Mouse (Mus musculus): ENCODE results near the gene Hnrnph1. TPM values are rescaled to one million over a fixed set of nuclear protein-coding genes. Genes with fewer than 3 reads are reported as not detected.

The Hnrnph1 gene
- polyA plus RNA-seq, 1 experiment from 2014 or later = 294 TPM

GRCm38 (mm10) chr11:50394731-50395130 lies 17.9 kb downstream of the Hnrnph1 start:
- no peaks in the 10 kb centered on the region for H3K27me3 ChIP-seq (ENCODE audit: insufficient read depth, low read length)
- H3K9me3 ChIP-seq (replicated peaks; ENCODE audit: low read length) = no peaks in the 10 kb centered on the region
- H3K4me2 ChIP-seq (ENCODE audit: low read length) = no peak overlapping the region
- TF ChIP-seq CTCF (IDR thresholded peaks at IDR 0.05; ENCODE audit: low read depth) = no peak
- H3K9ac ChIP-seq (ENCODE audit: low read depth, low read length) = no peak overlapping the region
- WGBS = 89% methylated on average over 7 of the region's 7 CpGs
- H3K36me3 ChIP-seq (ENCODE audit: insufficient read depth, low read length) = peaks cover 48% of the 10 kb centered on the region
- ATAC-seq (replicated peaks; ENCODE audit: low FRiP score, low read depth) (no peak), DNase-seq (ENCODE audit: low spot score) (no peak)
- H3K4me1 ChIP-seq (replicated peaks; ENCODE audit: insufficient read depth, low read length) = no peaks in the 10 kb centered on the region
- no peak overlapping the region for H3K4me3 ChIP-seq (replicated peaks; ENCODE audit: low read depth, low read length)
- H3K27ac ChIP-seq = no peak overlapping the region

DNA sequence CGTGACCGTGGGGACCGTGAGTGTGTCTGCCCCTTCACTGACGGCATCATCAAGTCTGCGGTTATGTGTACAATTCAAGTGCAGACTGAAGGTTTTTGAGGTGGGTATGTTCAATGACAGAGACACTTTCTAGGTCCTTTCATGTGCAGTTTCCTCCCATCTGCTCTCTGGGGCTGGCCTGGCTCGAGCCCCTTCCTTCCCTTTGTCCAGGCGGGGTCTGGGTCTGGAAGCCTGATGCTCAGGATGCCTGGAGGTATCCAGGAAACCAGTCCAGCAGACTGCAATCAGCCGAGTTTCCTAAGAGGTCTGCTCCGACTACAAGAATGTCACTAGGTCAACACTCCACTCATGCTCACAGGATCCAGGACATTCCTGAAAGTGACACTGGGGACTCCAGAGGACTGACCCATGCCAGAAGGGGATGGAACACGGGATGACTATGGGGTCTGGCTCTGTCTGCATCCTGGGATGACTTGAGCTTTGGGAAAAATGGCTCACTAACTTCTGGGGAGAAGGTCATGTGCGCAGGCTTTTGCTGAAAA lies 20.0 kb downstream of the Hnrnph1 start:
- DNase-seq (ENCODE audit: low spot score) = no peak
- H3K36me3 ChIP-seq (ENCODE audit: insufficient read depth, low read length) = peaks cover 54% of the 10 kb centered on the region

DNA sequence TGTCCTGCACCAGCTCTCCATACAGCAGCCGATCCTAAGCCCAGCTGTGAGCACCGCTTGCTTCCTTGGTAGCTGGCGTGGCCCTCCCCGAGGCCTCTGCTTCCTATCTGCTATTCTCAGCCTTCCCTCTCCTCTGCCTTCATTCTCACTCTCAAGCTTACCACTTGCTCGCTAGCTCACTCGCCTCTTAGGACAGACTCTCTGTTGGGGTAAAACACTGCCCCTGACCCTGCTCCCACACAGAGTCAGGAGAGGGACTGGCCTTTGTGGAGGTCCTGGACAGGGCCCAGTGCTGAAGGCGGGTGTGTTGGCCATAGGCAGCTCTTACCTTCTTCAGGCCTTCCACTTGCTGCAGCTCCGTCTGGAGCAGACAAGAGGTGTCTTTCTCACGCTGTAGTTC lies 20.5 kb downstream of the Hnrnph1 start:
- H3K4me2 ChIP-seq (ENCODE audit: low read length) = no peak overlapping the region
- no peak for ATAC-seq (replicated peaks; ENCODE audit: low FRiP score, low read depth)
- WGBS = 83% methylated on average over 9 of the region's 9 CpGs
- no peaks in the 10 kb centered on the region for H3K4me1 ChIP-seq (replicated peaks; ENCODE audit: insufficient read depth, low read length)
- H3K4me3 ChIP-seq (replicated peaks; ENCODE audit: low read depth, low read length) = no peak overlapping the region
- no peak for TF ChIP-seq CTCF (IDR thresholded peaks at IDR 0.05; ENCODE audit: low read depth)
- H3K27ac ChIP-seq = no peak overlapping the region
- DNase-seq (ENCODE audit: low spot score) = no peak
- peaks cover 54% of the 10 kb centered on the region for H3K36me3 ChIP-seq (ENCODE audit: insufficient read depth, low read length)
- no peaks in the 10 kb centered on the region for H3K9me3 ChIP-seq (replicated peaks; ENCODE audit: low read length)
- H3K27me3 ChIP-seq (ENCODE audit: insufficient read depth, low read length) = no peaks in the 10 kb centered on the region
- H3K9ac ChIP-seq (ENCODE audit: low read depth, low read length) = no peak overlapping the region

More for the DNA sequence above, 20.0 kb downstream of the Hnrnph1 start:
- Histone ChIP-seq H3K27ac (no peak overlapping the region), H3K27me3 (ENCODE audit: insufficient read depth, low read length) (no peaks in the 10 kb centered on the region), H3K9ac (ENCODE audit: low read depth, low read length) (no peak overlapping the region), H3K4me3 (replicated peaks; ENCODE audit: low read depth, low read length) (no peak overlapping the region), H3K4me2 (ENCODE audit: low read length) (no peak overlapping the region), H3K9me3 (replicated peaks; ENCODE audit: low read length) (no peaks in the 10 kb centered on the region), H3K4me1 (replicated peaks; ENCODE audit: insufficient read depth, low read length) (no peaks in the 10 kb centered on the region)
- ATAC-seq (replicated peaks; ENCODE audit: low FRiP score, low read depth) = no peak
- no peak for TF ChIP-seq CTCF (IDR thresholded peaks at IDR 0.05; ENCODE audit: low read depth)
- 79% methylated on average over 11 of the region's 11 CpGs for WGBS

DNA sequence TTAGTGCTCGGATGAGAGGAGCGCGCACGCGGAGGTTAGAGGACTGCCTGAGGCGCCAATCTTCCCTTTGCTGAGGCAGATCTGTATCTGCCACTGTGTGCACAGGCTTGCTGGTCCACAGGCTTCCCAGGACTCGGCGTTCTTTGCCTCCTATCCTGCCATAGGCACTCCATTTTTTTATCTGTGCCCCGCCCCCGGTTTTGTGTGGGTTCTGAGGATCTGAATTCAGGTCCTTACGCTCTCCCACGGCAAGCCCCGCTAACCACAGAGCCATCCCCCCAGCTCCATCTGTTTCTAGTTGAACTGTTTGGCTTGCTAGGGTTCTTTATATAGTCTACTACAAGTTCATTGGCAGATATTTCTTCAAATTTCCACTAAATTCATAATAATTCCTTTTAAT lies 22.0 kb downstream of the Hnrnph1 start:
- DNase-seq (ENCODE audit: low spot score) (no peak), ATAC-seq (replicated peaks; ENCODE audit: low FRiP score, low read depth) (no peak)
- WGBS = 88% methylated on average over 13 of the region's 13 CpGs

DNA sequence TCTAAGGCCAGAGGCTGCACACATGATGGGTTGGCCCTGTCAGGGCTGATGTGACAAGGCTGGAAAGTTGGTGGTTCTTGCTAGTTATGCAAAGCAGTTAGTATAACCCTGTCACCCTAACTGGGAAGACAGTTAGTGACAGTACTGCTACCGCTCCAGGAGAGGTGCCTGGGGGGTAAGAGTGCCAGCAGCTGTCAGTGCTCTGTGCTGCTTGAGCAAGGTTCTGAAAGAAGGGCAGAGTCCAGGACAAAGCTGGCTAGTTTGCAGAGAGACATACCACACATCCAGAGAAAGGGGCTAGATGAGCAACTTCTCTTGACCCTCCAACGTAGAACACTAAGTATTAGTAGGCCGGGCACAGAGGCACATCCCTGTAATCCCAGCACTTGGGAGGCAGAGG lies 25.7 kb downstream of the Hnrnph1 start:
- Histone ChIP-seq H3K4me3 (replicated peaks; ENCODE audit: low read depth, low read length) (no peak overlapping the region), H3K9ac (ENCODE audit: low read depth, low read length) (no peak overlapping the region), H3K27me3 (ENCODE audit: insufficient read depth, low read length) (no peaks in the 10 kb centered on the region), H3K4me2 (ENCODE audit: low read length) (no peak overlapping the region), H3K4me1 (replicated peaks; ENCODE audit: insufficient read depth, low read length) (no peaks in the 10 kb centered on the region), H3K36me3 (ENCODE audit: insufficient read depth, low read length) (peaks cover 49% of the 10 kb centered on the region), H3K27ac (no peak overlapping the region), H3K9me3 (replicated peaks; ENCODE audit: low read length) (no peaks in the 10 kb centered on the region)
- DNase-seq (ENCODE audit: low spot score) (no peak), ATAC-seq (replicated peaks; ENCODE audit: low FRiP score, low read depth) (no peak)
- WGBS = 95% methylated on average over 3 of the region's 3 CpGs
- TF ChIP-seq CTCF (IDR thresholded peaks at IDR 0.05; ENCODE audit: low read depth) = no peak

More for the DNA sequence above, 22.0 kb downstream of the Hnrnph1 start:
- H3K27me3 ChIP-seq (ENCODE audit: insufficient read depth, low read length) = no peaks in the 10 kb centered on the region
- no peaks in the 10 kb centered on the region for H3K4me1 ChIP-seq (replicated peaks; ENCODE audit: insufficient read depth, low read length)
- no peak overlapping the region for H3K27ac ChIP-seq
- no peak overlapping the region for H3K4me3 ChIP-seq (replicated peaks; ENCODE audit: low read depth, low read length)
- H3K36me3 ChIP-seq (ENCODE audit: insufficient read depth, low read length) = peaks cover 52% of the 10 kb centered on the region
- H3K9me3 ChIP-seq (replicated peaks; ENCODE audit: low read length) = no peaks in the 10 kb centered on the region
- no peak overlapping the region for H3K4me2 ChIP-seq (ENCODE audit: low read length)
- TF ChIP-seq CTCF (IDR thresholded peaks at IDR 0.05; ENCODE audit: low read depth) = no peak
- H3K9ac ChIP-seq (ENCODE audit: low read depth, low read length) = no peak overlapping the region

- no peak overlapping the region for H3K4me2 ChIP-seq (ENCODE audit: low read length)
- no peak overlapping the region for H3K4me3 ChIP-seq (replicated peaks; ENCODE audit: low read depth, low read length)
- no peak overlapping the region for H3K9ac ChIP-seq (ENCODE audit: low read depth, low read length)
- H3K36me3 ChIP-seq (ENCODE audit: insufficient read depth, low read length) = peaks cover 43% of the 10 kb centered on the region
- DNase-seq (ENCODE audit: low spot score) (no peak), ATAC-seq (replicated peaks; ENCODE audit: low FRiP score, low read depth) (no peak)
- no peaks in the 10 kb centered on the region for H3K27me3 ChIP-seq (ENCODE audit: insufficient read depth, low read length)
- no peak overlapping the region for H3K27ac ChIP-seq
- H3K9me3 ChIP-seq (replicated peaks; ENCODE audit: low read length) = no peaks in the 10 kb centered on the region
- TF ChIP-seq CTCF (IDR thresholded peaks at IDR 0.05; ENCODE audit: low read depth) = no peak
- no peaks in the 10 kb centered on the region for H3K4me1 ChIP-seq (replicated peaks; ENCODE audit: insufficient read depth, low read length)
- WGBS = 81% methylated on average over 10 of the region's 10 CpGs
Measured at GRCm38 (mm10) chr11:50403367-50404014, 26.7 kb downstream of the Hnrnph1 start.

All from kidney, postnatal 0 days (tissue).